Mouse (Mus musculus) right cerebral cortex, postnatal 25 days (tissue): ENCODE measurements around the gene Surf1.
"Not testable (repeated sequence)": the region's sequence is repeated elsewhere in the genome, so short reads cannot be mapped to it uniquely, and the experiment has no call there.

Experiments
- DNase-seq: peaks from one replicate; pipeline ENCODE4 v3.0.0; 2022

Gene Surf1

GRCm38 (mm10) chr2:26921784-26922183 lies 5.5 kb upstream of the Surf1 start:
- no peak for DNase-seq

- DNase-seq = no peak
Measured at GRCm38 (mm10) chr2:26920190-26920855, 4.0 kb upstream of the Surf1 start.

- DNase-seq = no peak
Measured at GRCm38 (mm10) chr2:26919684-26920083, 3.4 kb upstream of the Surf1 start.

GRCm38 (mm10) chr2:26916738-26917137 lies 408 bp upstream of the Surf1 start:
- DNase-seq = no peak

- no peak for DNase-seq
Measured at GRCm38 (mm10) chr2:26914148-26914941, 2.0 kb downstream of the Surf1 start.

GRCm38 (mm10) chr2:26913416-26914147 lies 2.7 kb downstream of the Surf1 start:
- DNase-seq = no peak

GRCm38 (mm10) chr2:26912253-26912770 lies 4.0 kb downstream of the Surf1 start:
- no peak for DNase-seq

- no peak for DNase-seq
Measured at GRCm38 (mm10) chr2:26910994-26911765, 5.2 kb downstream of the Surf1 start.

- peak; percentile 99 for DNase-seq
Measured at GRCm38 (mm10) chr2:26910124-26910993, 6.0 kb downstream of the Surf1 start, which contains the start of the genes Med22 and Rpl7a. Gene Med22 (minus strand): TSS chr2:26910677. Gene Rpl7a (plus strand): TSS chr2:26910764.

GRCm38 (mm10) chr2:26909387-26909784 lies 6.9 kb downstream of the Surf1 start:
- DNase-seq = no peak

GRCm38 (mm10) chr2:26908710-26909386 lies 7.5 kb downstream of the Surf1 start:
- DNase-seq = no peak

GRCm38 (mm10) chr2:26907109-26907508 lies 9.2 kb downstream of the Surf1 start:
- DNase-seq = no peak

- no peak for DNase-seq
Measured at GRCm38 (mm10) chr2:26906431-26906830, 9.9 kb downstream of the Surf1 start.

GRCm38 (mm10) chr2:26905936-26906335 lies 10.4 kb downstream of the Surf1 start:
- DNase-seq = no peak

- DNase-seq = no peak
Measured at GRCm38 (mm10) chr2:26903311-26903710, 13.0 kb downstream of the Surf1 start.

- DNase-seq = peak; percentile 96
Measured at GRCm38 (mm10) chr2:26902467-26903220, 13.7 kb downstream of the Surf1 start, which contains the start of gene Surf6. Gene Surf6 (minus strand): TSS chr2:26902879.

- DNase-seq = no peak
Measured at GRCm38 (mm10) chr2:26901834-26902400, 14.4 kb downstream of the Surf1 start.

GRCm38 (mm10) chr2:26900731-26901130 lies 15.6 kb downstream of the Surf1 start:
- no peak for DNase-seq

- DNase-seq = no peak
Measured at GRCm38 (mm10) chr2:26895898-26896297, 20.4 kb downstream of the Surf1 start.

GRCm38 (mm10) chr2:26886170-26886569 lies 30.2 kb downstream of the Surf1 start:
- DNase-seq = not testable (repeated sequence)
